Mouse (Mus musculus) cerebellum, adult 2 months (tissue): ENCODE measurements around the gene Tbc1d22a. TPM values are rescaled to one million over a fixed set of nuclear protein-coding genes. Genes with fewer than 3 reads are reported as not detected.

Experiments used
- DNase-seq, 2 experiments: peaks; one replicate each; pipeline ENCODE4 v3.0.0; 2021
- H3K27ac ChIP-seq: fragments of 200-500 bp; 2 replicates; pipeline ENCODE4 v1.5.1; 2012; ENCODE audit warnings: low read length, control low read depth, inconsistent platforms; ENCODE audit not compliant: insufficient read depth
- H3K27me3 ChIP-seq: fragments of 200-500 bp; 2 replicates; pipeline ENCODE4 v1.6.1; 2012; ENCODE audit warnings: inconsistent platforms, mild to moderate bottlenecking, low read length, moderate library complexity; ENCODE audit not compliant: control insufficient read depth, insufficient read depth
- H3K4me1 ChIP-seq: fragments of 200-500 bp; 2 replicates; pipeline ENCODE4 v1.6.1; 2011; ENCODE audit warnings: low read length; ENCODE audit not compliant: control insufficient read depth, insufficient read depth
- H3K4me3 ChIP-seq: fragments of 200-500 bp; replicated peaks from 2 replicates; pipeline ENCODE3; 2011; ENCODE audit warnings: mild to moderate bottlenecking, low read depth, low read length, control low read depth; ENCODE audit not compliant: insufficient read depth
- CTCF ChIP-seq: fragments of 200-500 bp; IDR thresholded peaks from 2 replicates; pipeline ENCODE4 v1.5.1; 2011; ENCODE audit warnings: low read depth, mild to moderate bottlenecking, control low read depth, low read length, moderate library complexity, borderline replicate concordance; ENCODE audit not compliant: insufficient read depth
- POLR2A ChIP-seq: fragments of 200-500 bp; IDR thresholded peaks from 2 replicates; pipeline ENCODE4 v1.6.1; 2011; ENCODE audit warnings: low read length, control low read depth, borderline replicate concordance; ENCODE audit not compliant: insufficient read depth
- WGBS: fragments of 180-500 bp; shearing (Covaris S2); methylation state at CpG from one replicate; pipeline ENCODE4 v1.1.7; 2018; 5-methylcytosine and 5-hydroxymethylcytosine counted together
- polyA plus RNA-seq: library from polyadenylated mRNA; depleted of rRNA; stranded (reverse); fragments of >200 nt; gene quantifications from 2 replicates; pipeline ENCODE4 v1.2.3, GENCODE M21; 2012

Gene Tbc1d22a
- polyA plus RNA-seq, 1 experiment = 23.3 TPM

- Histone ChIP-seq H3K4me1 (no peaks in the 10 kb centered on the region), H3K27me3 (no peaks in the 10 kb centered on the region), H3K4me3 (no peak overlapping the region), H3K27ac (no peak overlapping the region)
- DNase-seq = no peak
- WGBS = 62% methylated on average over 4 of the region's 4 CpGs
- TF ChIP-seq POLR2A (no peak), CTCF (no peak)
Observed at GRCm38 (mm10) chr15:86506666-86507065, 292.4 kb downstream of the Tbc1d22a start.

GRCm38 (mm10) chr15:86507546-86507945 lies 293.3 kb downstream of the Tbc1d22a start:
- Histone ChIP-seq H3K4me3 (no peak overlapping the region), H3K27ac (no peak overlapping the region), H3K4me1 (no peaks in the 10 kb centered on the region), H3K27me3 (no peaks in the 10 kb centered on the region)
- 93% methylated on average over 8 of the region's 8 CpGs for WGBS
- TF ChIP-seq POLR2A (no peak), CTCF (no peak)
- DNase-seq = no peak

DNA sequence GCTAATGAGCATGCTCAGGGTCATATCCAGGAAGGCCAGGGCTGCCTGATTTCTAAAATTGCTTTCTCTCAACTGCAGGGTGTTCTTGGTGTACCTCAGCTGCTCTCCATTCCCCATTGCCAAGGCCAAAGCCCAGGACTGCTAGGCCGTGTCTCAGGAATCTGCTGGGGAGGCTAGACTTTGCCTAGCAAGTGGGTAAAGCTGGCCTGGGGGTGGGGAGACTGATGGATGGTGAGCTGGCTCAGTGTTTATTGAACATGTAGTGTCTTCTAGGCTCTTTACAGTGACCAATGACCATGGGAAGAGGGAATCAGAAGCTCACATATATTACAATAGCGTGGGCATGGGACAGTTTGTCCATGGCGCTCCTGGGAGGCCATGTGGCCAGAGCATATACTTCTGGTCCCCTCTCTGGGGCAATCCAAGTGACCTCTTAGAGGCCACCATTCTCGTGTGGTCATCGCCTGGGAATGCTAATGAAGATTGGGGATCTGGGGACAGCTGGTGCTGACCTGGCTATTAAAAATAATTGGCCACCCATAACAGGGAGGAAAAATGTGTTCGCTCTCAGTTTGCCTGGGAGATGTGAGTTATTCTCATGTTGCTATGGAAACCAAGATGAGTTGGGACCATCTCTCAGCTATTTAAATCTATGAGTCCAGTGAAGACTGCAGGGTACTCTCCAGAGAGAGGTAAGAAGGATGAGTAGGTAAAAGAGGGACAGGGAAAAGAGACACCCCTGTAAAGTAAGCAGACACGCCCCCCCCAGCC lies 294.3 kb downstream of the Tbc1d22a start:
- no peaks in the 10 kb centered on the region for H3K27me3 ChIP-seq
- WGBS = 86% methylated on average over 7 of the region's 7 CpGs
- no peak for DNase-seq
- H3K4me1 ChIP-seq = no peaks in the 10 kb centered on the region
- no peak overlapping the region for H3K4me3 ChIP-seq
- no peak for TF ChIP-seq CTCF
- no peak for TF ChIP-seq POLR2A
- no peak overlapping the region for H3K27ac ChIP-seq

DNA sequence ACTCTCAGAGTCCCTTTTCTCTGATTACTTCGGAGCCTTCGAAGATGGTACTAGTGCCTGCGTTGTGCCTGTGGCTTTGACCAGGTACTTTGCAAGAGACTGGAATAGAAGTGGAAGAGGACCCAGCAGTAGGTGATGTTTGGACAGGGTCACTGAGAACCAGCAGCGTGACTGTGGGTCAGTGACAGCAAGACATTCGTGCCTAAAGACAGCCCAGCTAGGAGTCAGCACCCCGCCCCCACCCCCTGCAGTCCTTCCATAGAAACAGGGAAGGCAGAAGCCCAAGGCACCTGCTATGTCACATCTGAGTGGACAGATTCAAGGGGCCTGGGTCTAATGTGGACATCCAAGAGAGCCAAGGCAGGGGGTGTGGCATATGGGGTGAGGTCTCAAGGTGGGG lies 295.3 kb downstream of the Tbc1d22a start:
- Histone ChIP-seq H3K27me3 (no peaks in the 10 kb centered on the region), H3K4me1 (no peaks in the 10 kb centered on the region), H3K4me3 (no peak overlapping the region), H3K27ac (no peak overlapping the region)
- DNase-seq = no peak
- TF ChIP-seq POLR2A (no peak), CTCF (no peak)
- 70% methylated on average over 6 of the region's 6 CpGs for WGBS

- H3K4me3 ChIP-seq = no peak overlapping the region
- DNase-seq = no peak
- 82% methylated on average over 7 of the region's 7 CpGs for WGBS
- H3K27ac ChIP-seq = no peak overlapping the region
- no peaks in the 10 kb centered on the region for H3K4me1 ChIP-seq
- TF ChIP-seq POLR2A (no peak), CTCF (no peak)
- no peaks in the 10 kb centered on the region for H3K27me3 ChIP-seq
Observed at GRCm38 (mm10) chr15:86511181-86511580, 296.9 kb downstream of the Tbc1d22a start.

DNA sequence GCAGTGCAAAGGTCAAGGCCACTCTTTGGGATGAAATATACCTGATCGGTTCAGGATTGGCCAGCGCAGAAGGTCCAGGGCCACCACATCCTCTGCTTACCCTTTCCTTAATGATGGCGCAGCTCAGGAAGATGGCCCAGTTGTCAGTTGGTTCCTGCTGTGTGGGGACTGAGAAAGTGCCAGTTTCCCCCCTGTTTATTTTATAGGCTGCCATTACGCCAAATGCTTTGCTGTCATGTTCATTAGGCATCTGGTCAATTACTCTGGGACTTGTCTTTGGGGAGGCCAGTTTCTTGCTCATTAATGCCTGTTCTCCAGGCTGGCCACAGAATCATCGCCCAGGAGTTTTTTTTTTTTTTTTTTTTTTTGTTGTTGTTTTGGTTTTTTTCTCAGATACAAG lies 299.1 kb downstream of the Tbc1d22a start:
- 65% methylated on average over 5 of the region's 5 CpGs for WGBS
- Histone ChIP-seq H3K27ac (no peak overlapping the region), H3K4me1 (no peaks in the 10 kb centered on the region), H3K4me3 (no peak overlapping the region), H3K27me3 (no peaks in the 10 kb centered on the region)
- TF ChIP-seq CTCF (no peak), POLR2A (no peak)
- DNase-seq = no peak

- TF ChIP-seq CTCF (no peak), POLR2A (no peak)
- Histone ChIP-seq H3K4me1 (no peaks in the 10 kb centered on the region), H3K27me3 (no peaks in the 10 kb centered on the region), H3K4me3 (no peak overlapping the region), H3K27ac (no peak overlapping the region)
- no peak for DNase-seq
- 58% methylated on average over 4 of the region's 4 CpGs for WGBS
Observed at GRCm38 (mm10) chr15:86520201-86520600, 305.9 kb downstream of the Tbc1d22a start.

GRCm38 (mm10) chr15:86535356-86535755 lies 321.1 kb downstream of the Tbc1d22a start:
- Histone ChIP-seq H3K4me1 (peaks cover 10% of the 10 kb centered on the region), H3K4me3 (no peak overlapping the region), H3K27me3 (no peaks in the 10 kb centered on the region), H3K27ac (no peak overlapping the region)
- 44% methylated on average over 6 of the region's 6 CpGs for WGBS
- TF ChIP-seq POLR2A (no peak), CTCF (no peak)
- DNase-seq = peak; percentile 15 to 61
